Mouse (Mus musculus): Measurements from ENCODE around the gene Bmt2.

- TF ChIP-seq POLR2A (IDR thresholded peaks at IDR 0.05; ENCODE audit: insufficient read length, low read depth), result no peak
- TF ChIP-seq POLR2AphosphoS2 (IDR thresholded peaks at IDR 0.05; ENCODE audit: insufficient read length, low read depth), result no peak
- TF ChIP-seq MYOD1 (IDR thresholded peaks at IDR 0.05; ENCODE audit: control insufficient read depth in 1 of 3, insufficient read length in 2 of 3, low read depth in 2 of 3), result no peak
- TF ChIP-seq TCF12 (IDR thresholded peaks at IDR 0.05; ENCODE audit: insufficient read depth, poor library complexity, severe bottlenecking), result no peak
- TF ChIP-seq CEBPB (IDR thresholded peaks at IDR 0.05; ENCODE audit: insufficient read depth, poor library complexity, severe bottlenecking), result no peak
- TF ChIP-seq E2F4 (IDR thresholded peaks at IDR 0.05; ENCODE audit: insufficient read depth), result no peak
- TF ChIP-seq USF1 (IDR thresholded peaks at IDR 0.05; ENCODE audit: low read depth), result no peak
- TF ChIP-seq MYOG (IDR thresholded peaks at IDR 0.05; ENCODE audit: control insufficient read depth in 1 of 3, insufficient read depth in 1 of 3, insufficient read length in 2 of 3, low read depth in 2 of 3), result no peak
- TF ChIP-seq REST (IDR thresholded peaks at IDR 0.05; ENCODE audit: insufficient read depth, insufficient read length), result no peak
- TF ChIP-seq MAX (IDR thresholded peaks at IDR 0.05; ENCODE audit: low read depth), result no peak
- no peak for TF ChIP-seq SRF (IDR thresholded peaks at IDR 0.05; ENCODE audit: control insufficient read depth, insufficient read length, low read depth)
Measured at GRCm38 (mm10) chr6:13691657-13692294, 14.0 kb upstream of the Bmt2 start.

Measured in myocyte (in vitro differentiated cells).